Mouse (Mus musculus) spleen, adult 12 weeks (tissue): Measurements from ENCODE around the gene Dnaja3.

Experiments
- DNase-seq: peaks from one replicate; pipeline ENCODE4 v3.0.0; 2022; ENCODE audit warnings: low spot score

Dnaja3 gene

DNA sequence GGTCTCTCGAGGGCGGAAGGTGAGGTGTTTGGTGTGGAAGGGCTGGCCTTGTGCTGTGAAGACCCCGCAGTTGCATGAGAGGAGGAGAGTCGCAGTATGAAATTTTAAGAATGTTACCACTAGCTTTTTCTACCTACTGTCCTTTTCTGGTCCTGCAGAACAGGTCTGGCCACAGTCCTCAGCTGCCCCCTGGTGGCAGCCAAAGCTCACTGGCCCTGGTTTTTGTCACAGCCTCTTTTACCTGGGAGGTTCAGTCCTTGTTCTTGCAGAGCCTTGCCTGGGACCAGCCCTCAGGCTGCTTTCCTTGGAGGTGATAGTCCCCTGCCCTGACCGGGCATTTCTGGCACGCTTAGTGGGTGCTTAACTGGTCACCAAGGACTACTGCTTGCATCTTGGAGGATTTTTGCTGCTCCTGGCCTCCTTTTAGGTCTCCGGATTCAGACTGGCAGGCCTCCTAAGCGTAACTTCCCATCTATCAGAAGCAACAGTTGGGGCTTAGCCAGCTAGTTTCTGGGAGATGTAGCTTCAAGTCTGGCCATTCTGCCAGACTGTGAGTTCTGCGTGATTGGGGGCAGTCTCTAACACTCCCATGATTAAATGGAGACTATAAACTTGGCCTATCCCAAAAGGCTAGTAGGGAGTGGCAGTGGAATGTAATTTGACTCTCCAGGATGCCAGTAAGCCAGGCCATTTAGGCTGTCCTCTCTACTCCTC, 31.8 kb upstream of the Dnaja3 start:
- DNase-seq = peak; percentile 63

GRCm38 (mm10) chr16:4608532-4609059, 31.2 kb upstream of the Dnaja3 start:
- no peak for DNase-seq

GRCm38 (mm10) chr16:4611193-4611592, 28.6 kb upstream of the Dnaja3 start:
- DNase-seq = no peak

- DNase-seq = no peak
Measured at GRCm38 (mm10) chr16:4611676-4612075, 28.1 kb upstream of the Dnaja3 start.

GRCm38 (mm10) chr16:4613736-4614135, 26.1 kb upstream of the Dnaja3 start:
- DNase-seq = no peak

DNA sequence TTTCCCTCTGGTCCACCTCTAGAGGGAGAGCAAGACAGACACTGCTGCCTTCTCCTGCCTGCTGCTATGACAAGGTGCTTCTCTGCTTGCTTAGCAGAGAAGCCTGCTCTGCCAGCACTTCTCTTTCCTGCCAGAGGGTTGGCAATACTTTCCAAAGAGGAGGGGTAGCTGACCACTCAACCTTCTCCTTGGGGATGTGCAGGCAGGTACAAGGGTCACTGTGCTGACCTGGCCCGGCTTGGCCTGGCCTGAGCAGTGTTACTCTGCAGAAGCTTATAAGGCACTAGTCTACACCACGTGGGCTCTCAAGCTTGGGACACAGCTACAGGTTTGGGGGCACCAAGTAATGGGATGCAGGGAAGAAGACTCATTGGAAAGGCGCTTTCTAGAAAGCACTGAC, 25.1 kb upstream of the Dnaja3 start:
- no peak for DNase-seq

DNA sequence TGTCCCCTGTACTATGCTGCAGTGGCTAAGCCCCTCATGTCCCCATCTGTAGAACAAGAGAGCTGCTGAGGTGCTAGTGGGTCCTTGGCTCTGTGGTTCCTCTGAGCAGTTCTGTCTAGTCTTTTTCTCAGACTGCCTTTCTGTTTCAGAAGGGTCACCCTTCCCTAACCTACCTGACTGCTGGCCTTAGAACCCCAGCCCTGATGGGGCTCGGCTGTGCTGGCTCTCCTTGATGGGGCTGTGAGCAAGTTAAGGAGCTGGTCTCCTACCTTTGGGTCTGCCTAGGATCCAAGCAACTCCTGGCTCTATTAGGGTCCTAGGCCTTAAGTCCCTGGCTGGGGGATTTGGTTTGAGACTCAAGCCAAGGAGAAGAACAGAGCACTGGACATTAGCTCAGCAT, 24.5 kb upstream of the Dnaja3 start:
- no peak for DNase-seq

DNA sequence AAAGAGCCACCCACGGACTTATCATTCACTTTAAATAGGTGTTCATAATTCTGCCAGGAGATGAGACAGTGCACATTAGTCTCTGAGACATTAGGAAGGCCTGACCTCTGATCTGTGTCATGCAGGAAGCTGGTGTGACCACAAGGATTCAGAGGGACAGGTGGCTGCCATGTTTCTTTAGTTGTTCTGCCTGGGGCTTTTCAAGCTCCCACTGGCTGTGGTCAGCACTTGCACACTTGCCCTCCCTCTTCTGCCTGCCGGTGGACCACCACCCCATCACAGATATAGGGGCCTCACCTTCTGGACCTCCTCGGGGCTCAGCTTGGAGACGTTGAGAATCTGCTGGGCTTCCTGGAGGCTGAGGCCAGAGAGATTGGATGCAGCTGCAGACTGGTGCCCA, 23.0 kb upstream of the Dnaja3 start:
- no peak for DNase-seq

GRCm38 (mm10) chr16:4624074-4624473, 15.7 kb upstream of the Dnaja3 start:
- no peak for DNase-seq

DNA sequence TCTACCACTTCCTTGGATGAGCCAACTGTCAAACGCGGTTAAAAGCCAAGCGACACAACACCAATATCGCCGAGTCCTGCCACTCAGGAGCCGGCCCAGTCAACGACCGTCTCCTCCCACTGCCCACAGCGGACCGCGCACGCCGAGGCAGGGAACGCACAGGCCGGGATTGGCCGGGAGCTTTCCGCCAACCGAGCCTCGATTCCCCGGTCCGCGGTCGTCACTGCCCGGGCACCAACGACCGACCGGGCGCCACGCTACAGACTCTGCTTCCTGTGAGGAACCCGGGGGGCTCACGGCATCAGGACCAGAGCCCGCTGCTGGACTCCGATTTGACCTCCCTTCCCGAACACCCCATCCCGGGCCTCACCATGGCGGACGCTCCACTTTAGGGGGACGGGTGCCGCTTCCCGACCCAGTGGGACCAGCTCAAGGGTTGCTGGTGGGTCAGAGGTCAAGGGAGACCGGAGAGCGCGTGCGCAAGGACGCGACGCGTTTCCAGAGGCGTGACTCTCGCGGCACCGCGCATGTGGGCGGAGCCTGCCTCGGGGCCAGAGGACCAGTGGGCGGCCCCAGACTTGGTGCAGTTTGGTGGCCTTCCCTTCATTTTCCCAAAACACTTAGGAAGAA, 15.2 kb upstream of the Dnaja3 start, which contains the start of gene Pam16:
Gene Pam16, minus strand, starts transcription at position 508 of the 630 bp plus-strand sequence.
- DNase-seq = peak; percentile 81

DNA sequence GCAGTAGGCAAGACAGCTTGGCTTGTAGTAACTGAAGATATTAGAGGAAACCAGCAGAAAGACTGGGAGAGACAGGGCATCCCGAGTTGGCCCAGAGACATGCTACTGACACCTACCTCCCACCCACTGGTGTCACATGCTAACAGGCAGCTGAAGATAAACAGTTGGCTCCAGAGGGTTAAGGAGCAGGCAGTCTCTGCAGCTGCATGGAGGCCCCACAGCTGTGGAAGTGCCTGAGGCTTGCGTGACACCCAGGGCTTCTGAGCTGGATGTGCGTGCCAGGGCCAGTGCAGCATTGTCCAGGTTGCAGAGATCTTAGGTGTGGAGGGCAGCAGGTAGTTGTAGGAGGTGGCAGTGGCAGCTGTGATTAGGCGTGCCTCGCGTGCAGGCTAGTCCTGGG, 12.7 kb upstream of the Dnaja3 start:
- no peak for DNase-seq

DNA sequence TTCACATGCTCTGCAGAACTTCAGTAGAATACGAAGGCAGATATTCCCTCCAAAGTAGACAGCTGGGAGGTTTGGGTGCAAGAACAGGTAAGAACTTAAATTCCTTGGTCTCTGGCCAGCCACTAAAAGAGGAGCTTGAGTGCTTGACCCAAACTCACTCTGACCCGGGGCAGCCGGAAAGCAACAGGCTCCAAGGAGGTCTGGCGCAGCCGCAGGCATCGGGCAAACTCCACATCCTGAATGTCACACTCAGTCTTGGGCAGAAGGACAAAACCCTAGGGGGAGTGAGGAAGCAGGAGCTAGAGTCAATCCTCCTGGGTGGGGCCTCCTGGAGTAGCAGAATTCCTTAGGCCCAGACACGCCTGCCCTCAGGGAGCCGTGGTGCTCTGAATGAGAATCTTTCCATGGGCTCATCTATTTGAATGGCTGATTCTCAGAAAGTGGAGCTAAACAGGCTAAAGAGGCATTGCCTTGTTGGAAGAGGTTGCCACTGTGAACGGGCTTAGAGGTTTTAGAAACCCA, 10.8 kb upstream of the Dnaja3 start:
- no peak for DNase-seq

DNA sequence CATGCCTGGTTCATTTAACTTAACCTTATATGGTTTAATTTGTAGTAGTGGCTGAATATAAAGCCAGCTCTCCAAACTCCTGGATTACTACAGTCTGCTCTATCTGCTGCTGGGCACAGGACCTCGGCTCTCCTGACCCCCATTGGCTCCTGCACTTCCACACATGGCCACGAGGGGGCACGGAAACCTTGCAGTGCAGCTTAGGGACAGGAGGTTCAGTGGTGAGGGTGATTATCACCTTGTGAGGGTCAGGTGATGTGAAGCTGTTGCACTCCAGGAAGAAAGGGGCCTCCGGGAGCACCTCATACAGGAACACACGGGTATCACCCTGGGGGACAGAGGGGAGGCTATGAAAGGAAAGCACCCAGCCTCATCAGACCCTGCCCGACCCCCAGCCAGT, 9.8 kb upstream of the Dnaja3 start:
- DNase-seq = peak; percentile 74

DNA sequence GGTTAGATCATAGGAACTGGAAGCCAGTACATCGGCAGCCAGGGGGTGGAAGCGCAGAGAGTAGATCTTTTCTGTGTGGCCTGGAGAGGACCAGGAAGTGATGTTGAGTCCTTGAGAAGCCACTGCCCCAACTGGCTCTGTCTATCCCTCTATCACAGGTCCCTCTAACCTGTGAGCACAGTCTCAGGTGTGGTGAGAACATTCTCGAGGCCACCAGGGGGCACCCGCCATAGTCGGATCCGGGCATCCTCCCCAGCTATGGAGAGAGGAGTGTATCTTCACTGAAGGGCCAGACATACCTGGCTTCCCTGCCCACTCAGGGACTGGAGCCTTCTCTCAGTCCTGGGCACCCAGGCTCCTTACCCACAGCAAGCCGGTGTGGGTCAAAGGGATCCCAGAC, 7.7 kb upstream of the Dnaja3 start:
- no peak for DNase-seq

GRCm38 (mm10) chr16:4633661-4634060, 6.1 kb upstream of the Dnaja3 start:
- no peak for DNase-seq

DNA sequence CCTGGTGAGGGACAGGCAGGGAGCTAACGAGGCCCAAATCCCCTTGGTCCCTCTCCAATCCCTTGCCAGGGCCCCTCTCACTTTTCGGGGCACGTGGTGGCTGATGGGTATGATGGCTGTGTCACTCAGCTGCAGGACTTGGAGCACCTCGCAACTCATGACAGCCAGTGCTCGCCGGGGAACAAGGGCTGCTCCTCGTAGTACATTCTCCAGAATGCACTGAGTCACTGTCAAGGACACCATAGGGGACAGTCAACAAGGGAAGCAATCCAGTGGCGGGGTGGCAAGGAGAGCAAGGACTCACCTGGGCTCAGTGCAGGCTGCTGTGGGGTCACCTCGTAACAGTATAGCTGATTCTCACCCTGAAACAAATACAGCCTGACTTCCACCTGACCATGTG, 5.1 kb upstream of the Dnaja3 start:
- no peak for DNase-seq

- DNase-seq = no peak
Measured at GRCm38 (mm10) chr16:4635760-4636159, 4.0 kb upstream of the Dnaja3 start.

DNA sequence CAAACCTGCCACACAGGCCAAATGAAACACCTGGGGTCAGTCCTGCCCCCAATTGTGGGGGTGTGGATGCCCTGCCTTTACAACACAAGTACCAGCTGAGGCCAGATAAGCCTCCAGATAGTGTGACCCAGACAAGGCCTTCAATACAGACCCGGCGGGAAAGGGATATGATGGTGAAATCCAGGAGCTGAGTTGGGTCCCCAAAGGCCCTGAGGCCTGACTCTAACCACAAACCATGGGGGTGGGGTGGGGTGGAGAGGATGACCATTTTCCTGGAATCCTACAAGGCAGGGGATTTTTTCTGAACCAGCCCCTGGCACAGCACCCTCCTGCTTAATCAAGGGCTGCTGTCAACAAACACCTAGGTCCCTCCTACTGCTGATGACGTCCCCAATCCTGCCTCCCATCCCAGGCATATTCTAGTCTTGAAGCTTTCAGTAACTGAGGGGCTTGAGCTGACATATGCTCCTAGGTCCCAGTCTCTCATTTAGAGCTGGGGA, 848 bp upstream of the Dnaja3 start:
- no peak for DNase-seq

DNA sequence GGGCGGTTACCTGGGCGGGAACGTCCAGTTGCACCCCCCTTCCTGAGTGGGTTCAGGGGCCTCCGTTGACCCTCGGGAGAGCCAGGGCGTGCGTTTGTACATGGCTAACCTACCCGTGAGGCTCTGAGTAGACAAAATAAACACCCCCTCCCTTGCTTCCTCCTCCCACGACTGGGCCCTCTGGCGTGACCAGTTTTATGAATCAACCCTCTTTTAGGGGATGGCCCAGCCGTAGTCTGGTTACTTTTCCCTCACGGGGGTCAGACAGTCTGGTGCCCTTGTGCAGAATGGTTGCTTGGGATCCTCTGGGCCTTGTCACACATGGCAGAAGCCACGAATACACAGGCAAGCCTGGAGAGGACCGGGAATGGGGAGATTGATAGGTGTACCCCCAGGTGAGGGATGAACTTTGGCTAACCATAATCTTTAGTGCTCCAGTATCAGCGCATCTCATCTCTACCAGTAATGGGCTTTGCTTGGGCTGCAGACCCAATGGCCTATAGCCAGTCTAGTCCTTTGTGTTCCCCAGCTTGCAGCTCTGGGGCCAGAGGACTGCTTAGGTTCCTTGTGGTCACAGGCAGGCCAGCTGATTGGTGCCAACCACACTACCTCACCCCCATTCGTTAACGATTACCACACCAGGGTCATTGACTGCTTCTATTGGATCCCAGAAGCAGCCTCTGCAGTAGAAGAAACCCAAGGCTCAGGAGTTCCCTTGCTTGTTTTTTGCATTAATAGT, 647 bp downstream of the Dnaja3 start:
- DNase-seq = no peak

GRCm38 (mm10) chr16:4641119-4641838, 1.5 kb downstream of the Dnaja3 start:
- DNase-seq = no peak

GRCm38 (mm10) chr16:4642190-4642589, 2.4 kb downstream of the Dnaja3 start:
- DNase-seq = no peak

GRCm38 (mm10) chr16:4642937-4643336, 3.1 kb downstream of the Dnaja3 start:
- DNase-seq = no peak
